Mouse (Mus musculus): ENCODE results near the gene Bmp8b.

DNA sequence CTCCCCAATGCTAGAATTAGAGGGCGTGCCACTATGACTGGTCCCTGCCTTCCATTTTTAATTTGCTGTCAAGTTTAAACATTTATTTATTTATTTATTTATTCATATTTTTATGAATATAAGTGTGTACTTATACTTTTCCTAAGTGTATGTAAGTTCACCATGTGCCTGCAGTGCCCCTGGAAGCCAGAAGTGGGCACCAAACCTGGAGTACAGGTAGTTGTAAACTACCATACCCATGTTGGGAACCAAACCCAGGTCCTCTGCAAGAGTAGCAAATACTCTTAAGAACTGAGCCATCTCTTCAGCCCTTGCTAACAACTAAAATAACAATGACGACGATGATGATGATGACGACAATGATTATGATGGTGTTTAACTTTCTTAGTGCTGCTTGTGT lies 47.0 kb downstream of the Bmp8b start:
- 0 out of 2 replicates have a peak, but pooled peaks have one; percentile 1 for TF ChIP-seq CTCF (IDR thresholded peaks at IDR 0.05; ENCODE audit: borderline replicate concordance, insufficient read depth, low read length)
- TF ChIP-seq POLR2A (IDR thresholded peaks at IDR 0.05; ENCODE audit: low read depth, low read length): no peak

All from embryonic fibroblast, embryonic 13.5 days (primary cell).